Mouse (Mus musculus): ENCODE data around the gene Gm7735.

DNA sequence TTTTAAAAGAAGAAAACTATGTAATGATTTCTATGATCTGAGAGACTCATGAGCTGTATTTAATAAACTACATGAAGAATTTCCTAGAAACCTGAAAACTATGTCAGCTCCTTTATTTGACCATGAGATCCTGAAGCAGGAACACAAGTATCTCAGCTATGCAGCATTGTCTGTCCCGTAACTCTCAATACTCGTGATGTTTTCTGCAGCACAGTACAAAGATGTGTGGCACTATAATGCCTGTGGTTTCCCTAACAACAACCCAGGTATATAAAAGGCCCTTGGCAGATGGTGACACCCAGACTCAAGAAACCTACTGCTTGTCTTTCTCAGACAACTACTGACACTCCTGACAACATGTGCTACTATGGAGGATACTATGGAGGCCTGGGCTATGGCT, 5.1 kb downstream of the Gm7735 start, which contains the start of gene 1110057P08Rik:
- no peak for TF ChIP-seq CTCF (IDR thresholded peaks at IDR 0.05; ENCODE audit: borderline replicate concordance, insufficient read depth, low read length)
- no peak for TF ChIP-seq POLR2A (IDR thresholded peaks at IDR 0.05; ENCODE audit: low read depth, low read length)

Measured in embryonic fibroblast, embryonic 13.5 days (primary cell).